Mouse (Mus musculus): ENCODE measurements at regions not wholly inside any gene's neighbourhood (a gene's known extent, or its start where the extent isn't known, plus 50 kb on each side); places are given as distances from the start of the nearest gene placed in this dataset.

DNA sequence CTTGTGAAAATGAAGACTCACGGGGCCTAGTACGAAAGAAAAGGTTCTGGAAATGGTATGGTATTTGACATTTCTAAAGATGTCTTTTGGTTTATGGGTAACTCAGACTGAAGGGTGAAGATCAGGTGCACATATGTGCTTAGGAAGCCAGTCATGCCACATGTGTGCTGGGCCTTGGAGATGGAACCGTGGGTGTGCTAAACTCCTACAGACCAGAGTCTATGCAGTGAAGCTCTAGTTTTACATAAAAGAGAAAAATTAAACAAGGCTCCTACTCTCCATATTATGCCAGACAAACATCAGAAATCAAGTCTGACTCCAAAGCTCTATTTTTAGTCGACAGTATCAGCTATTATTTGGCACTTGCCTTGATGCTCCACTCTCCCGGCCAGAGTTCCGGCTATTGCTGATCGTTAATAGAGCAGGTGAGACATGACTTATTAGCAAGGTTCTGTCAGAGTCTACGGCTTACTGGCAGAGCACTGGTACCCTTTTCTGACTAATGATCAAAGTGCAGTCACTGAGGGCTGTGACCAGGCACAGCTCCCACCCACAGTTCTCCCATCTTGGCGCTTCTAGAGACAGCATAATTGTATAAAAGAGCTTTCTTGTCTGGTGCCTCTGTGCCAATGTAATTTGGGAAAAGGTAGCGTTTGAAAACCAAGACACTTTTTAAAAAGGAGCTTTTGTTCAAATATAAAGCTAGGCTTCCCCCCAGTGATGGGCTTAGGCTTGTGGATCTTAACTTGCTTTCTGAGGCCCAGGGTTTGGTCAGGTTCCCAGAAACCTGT lies 119.2 kb upstream of the Ccdc122 start:
- DNase-seq (ENCODE audit: low read depth), result no peak

DNA sequence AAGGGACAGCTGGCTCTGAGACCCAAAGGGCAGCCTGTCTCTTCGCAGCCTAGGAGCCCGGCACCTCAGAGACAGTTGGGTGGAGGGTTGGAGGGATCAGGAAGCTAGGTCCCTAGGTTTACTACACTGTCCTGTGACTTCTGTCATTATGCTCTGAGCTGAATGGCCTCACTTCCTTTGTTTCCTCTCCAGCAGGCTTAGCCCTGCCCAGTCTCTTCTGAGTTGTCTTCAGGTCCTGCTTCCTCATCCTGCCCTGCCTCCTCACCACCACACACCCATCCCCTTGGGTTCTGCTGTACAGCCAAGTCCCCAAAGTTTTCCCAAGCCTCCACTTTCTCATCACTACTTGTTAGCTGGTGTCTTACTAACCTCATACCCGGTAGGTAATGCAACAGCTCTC lies 122.7 kb upstream of the Ccdc122 start:
- DNase-seq (ENCODE audit: low read depth), result no peak

GRCm38 (mm10) chr14:76912301-76913001 lies 124.1 kb upstream of the Ccdc122 start:
- DNase-seq (ENCODE audit: low read depth), result no peak

DNA sequence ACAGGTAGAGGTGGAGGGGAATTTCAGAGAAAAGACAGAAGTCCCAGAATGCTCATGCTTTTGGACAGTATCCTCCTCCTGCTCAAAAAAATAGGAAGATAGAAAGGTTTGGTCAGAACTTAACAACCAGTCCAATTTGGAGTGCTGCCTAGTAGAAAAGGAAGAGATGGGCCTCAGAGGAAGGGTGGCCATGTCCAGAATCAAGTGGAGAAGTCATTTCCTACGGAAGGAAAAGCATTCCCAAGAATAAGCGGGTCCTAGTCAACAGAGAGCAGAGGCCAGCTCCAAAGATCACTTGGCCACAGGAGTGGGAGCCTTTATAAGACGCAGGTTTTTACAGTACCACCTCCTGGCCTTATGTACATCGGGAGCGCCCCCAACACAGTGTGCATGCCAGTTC lies 125.3 kb upstream of the Ccdc122 start:
- no peak for DNase-seq (ENCODE audit: low read depth)

DNA sequence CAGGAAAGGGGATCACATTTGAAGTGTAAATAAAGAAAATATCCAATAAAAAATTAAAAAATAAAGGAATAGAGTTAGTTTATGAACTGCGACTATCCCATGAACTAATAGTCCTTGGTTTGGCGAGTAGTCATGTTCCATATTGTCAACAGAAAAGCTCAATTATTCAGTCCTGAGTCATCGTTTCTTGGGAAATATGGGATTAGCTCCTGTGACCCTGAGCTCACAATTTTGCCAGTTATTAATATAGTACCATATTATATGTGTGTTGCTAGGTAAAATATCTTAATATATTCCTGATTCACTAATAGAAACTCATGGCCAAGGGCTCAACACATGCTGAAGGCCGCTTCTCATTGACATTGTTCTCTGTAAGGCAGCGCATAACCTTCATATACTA lies 126.4 kb upstream of the Ccdc122 start:
- DNase-seq (ENCODE audit: low read depth), result no peak

DNA sequence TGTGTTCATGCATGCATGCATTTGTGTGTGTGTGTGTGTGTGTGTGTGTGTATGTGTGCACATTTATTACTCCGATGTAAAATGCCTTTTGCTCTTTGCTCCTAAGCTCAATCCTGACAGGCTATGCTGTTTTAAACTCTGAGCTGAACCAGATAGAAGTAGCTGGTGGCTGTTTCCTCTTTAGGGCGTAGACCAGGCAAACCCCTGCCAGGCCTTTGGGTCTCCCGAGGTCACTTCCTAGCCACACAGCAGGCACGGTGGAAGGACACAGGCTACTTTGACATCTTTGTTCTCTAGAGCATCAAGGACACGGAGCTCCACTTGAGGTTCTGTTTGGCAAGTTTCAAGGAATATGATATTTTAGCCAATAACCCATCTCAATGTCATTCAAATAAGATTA lies 128.6 kb upstream of the Ccdc122 start:
- no peak for DNase-seq (ENCODE audit: low read depth)

- DNase-seq (ENCODE audit: low read depth), result no peak
Measured at GRCm38 (mm10) chr14:76902962-76903757, 133.4 kb upstream of the Ccdc122 start.

DNA sequence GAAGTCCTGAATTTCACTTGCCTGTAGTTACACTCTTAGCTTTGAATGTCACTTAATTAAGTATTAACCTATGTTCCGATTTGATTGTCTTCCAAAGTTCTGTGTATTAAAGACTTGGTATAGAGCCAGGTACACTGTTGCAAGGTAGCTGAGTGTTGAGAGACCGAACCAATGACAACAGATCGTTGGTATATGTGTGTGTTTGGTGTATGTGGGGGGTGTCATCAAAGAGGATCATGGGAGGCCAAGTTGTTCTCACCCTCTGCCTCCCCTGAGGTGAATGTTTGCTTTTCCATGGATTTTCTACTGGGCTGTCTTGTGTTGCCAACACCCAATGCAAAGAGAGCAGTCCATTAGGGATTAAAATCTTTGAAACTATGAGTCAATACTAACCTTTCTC lies 135.1 kb upstream of the Ccdc122 start:
- DNase-seq (ENCODE audit: low read depth), result no peak

GRCm38 (mm10) chr14:76899331-76899730 lies 137.2 kb upstream of the Ccdc122 start:
- no peak for DNase-seq (ENCODE audit: low read depth)

DNA sequence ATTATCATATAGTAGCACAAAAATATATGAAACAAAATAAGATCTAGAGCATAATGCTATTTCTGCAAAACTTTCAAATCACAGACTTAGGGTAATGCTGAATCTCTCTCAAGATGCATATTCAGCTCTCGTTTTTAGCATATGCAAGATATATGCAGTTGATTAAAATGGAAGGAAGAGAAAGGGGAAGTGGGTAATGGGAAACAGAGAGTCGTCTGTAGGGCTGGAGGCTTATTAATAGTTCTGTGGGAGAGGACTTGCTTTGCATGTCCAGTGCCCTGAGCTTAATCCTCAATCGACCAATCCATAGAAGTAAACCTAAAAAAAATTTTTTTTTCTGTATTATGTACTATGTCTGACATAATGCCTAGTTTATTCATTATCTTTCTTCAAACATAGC lies 148.9 kb upstream of the Ccdc122 start:
- DNase-seq (ENCODE audit: low read depth), result no peak

GRCm38 (mm10) chr14:76887201-76887600 lies 149.4 kb upstream of the Ccdc122 start:
- DNase-seq (ENCODE audit: low read depth), result no peak

DNA sequence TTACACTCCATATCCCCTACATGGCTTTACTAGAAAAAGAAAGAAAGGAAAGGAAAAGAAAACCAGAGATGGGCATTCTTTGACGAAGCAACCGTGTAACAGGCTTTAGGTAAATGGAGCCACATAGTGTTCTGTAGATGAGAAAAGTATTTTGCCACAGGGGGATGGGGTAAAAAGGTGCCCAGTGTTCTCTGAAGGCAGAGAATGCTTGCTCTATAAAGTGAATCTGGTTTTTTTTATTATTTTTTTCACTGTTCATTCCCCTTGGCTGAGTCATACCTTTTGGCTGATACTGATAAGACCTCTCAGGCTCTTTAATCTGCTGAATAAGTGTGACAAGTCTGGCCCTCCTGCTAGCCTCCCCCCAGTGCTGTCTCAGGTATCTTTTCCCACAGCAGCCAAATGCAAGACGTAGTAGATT lies 153.3 kb upstream of the Ccdc122 start:
- DNase-seq (ENCODE audit: low read depth), result no peak

- DNase-seq (ENCODE audit: low read depth), result no peak
Measured at GRCm38 (mm10) chr14:76882711-76883171, 153.8 kb upstream of the Ccdc122 start.

GRCm38 (mm10) chr14:76880851-76881250 lies 155.7 kb upstream of the Ccdc122 start:
- DNase-seq (ENCODE audit: low read depth), result no peak

DNA sequence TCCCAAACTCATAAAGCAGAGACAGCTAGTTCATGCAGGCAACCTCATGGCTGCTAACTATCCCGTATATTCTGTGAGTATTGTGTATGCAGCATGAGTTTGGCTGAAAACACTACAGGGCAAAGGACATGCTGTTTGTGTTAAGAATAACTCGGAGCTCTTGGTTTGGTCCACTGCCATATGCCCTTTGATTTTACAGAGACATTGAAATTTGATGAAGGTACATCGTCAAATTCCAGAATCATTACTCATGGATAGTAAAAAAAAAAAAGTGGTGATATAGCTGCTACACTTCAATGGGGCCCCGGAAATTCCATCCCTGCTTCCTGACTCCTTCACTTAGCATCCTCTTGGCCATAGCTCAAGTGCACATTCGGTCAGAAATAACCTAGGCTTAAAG lies 159.3 kb upstream of the Ccdc122 start:
- DNase-seq (ENCODE audit: low read depth), result no peak

DNA sequence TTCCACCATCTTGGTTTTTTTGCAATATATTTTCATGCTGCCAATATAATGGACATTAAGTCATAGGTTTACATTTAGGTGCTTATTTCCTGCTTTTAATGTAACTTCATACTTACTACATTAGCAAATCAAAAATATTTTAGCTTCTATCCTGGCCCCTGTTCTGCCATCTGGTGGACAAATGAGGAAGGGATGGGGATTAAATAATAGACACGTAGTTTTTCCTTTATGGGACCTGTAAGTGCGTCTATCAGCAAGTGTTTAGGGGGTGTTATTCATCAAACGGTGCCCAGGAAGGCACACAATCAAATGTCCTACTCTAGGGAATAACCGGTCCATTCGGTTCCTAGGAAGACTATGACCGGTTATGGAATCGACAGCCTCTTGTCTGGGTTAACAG lies 160.6 kb upstream of the Ccdc122 start:
- peak; percentile 63 for DNase-seq (ENCODE audit: low read depth)

DNA sequence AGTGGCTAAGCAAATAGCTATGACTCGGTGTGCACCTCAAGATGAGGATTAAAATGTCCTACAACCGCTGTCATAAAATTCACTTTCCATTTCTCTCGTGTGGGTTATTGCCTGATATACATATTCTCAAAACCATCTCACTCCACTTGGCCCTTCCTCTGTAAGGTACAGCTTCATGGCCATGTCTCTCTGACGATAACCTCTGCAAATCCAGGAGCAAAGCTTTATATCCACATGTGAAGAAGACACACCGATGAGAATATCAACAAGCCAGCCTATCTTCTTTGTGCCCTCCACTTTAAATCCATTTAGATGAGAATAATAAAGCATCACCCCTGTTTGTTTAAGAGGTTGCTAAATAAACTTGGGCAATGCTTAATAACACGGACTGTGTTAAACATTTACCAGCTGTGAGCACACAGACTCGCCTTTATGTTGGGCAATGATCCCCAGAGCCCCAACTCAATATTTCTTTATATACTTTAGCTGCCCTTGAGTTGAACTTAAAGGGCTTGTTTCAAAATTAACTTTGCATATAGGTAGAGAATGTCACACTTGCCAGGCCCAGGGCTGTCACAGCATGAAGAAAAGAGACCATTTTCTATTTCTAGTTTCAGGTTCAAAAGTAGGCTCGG lies 161.2 kb upstream of the Ccdc122 start:
- DNase-seq (ENCODE audit: low read depth), result peak; percentile 1

DNA sequence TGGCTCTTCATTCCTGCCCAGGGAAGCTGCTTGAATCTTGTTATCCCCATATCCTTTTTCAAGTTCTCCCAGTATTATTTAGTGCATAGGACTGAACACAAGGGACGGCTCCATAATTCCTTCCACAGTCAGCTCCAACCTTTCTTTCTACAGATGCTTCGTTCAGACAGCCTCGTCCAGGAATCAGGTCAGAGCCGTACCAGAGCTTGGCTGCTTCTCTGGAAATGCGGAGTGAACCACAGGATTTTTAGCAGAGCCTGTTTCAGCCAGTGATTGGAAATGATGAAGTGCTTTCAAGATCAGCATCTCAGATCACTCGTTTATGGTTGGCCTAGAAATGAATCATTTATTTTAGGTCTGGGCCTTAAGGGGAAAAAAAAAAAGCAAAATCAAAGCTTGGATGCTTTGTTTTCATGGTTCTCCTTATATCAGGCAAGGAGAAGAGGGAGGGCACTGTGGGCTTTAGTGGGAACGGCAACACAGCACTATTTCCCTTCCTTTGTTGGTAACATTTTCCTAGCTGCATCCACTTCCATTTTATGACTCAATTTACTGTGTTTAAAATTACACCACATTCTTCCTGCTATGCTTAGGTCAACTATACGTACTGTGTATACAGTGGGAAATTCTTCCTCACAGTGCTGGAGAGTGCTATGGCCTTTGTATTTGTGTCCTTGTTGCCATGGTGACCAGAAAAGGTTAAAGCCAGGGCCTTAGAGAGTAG lies 161.9 kb upstream of the Ccdc122 start:
- peak; percentile 7 for DNase-seq (ENCODE audit: low read depth)

DNA sequence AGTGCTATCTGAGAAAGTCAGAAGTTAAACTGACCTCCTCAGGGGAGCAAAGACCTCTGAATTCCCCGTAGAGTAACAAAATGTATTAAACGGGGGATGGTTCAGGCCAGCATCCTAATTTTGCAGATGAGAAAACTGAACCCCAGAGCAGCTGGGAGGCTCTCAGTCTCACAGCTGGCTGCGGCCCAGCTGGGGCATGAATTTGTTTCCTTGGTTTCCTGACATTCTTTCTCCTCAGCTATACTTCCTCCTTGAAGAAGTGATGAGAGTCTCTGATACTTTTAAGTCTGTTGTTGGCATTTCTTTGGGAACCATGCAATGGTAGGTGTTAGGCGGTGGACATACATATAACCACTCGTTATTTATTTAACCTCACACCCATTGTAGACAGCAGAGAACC lies 162.9 kb upstream of the Ccdc122 start:
- DNase-seq (ENCODE audit: low read depth), result no peak

- DNase-seq (ENCODE audit: low read depth), result no peak
Measured at GRCm38 (mm10) chr14:76872976-76873375, 163.6 kb upstream of the Ccdc122 start.

- DNase-seq (ENCODE audit: low read depth), result no peak
Measured at GRCm38 (mm10) chr14:76872510-76872909, 164.1 kb upstream of the Ccdc122 start.

- DNase-seq (ENCODE audit: low read depth), result no peak
Measured at GRCm38 (mm10) chr14:76868831-76869230, 167.7 kb upstream of the Ccdc122 start.

All from induced T-regulatory cell, adult 2 months (primary cell).